Mouse (Mus musculus) forebrain, postnatal 0 days (tissue): ENCODE results near the gene Rreb1. TPM values are rescaled to one million over a fixed set of nuclear protein-coding genes. Genes with fewer than 3 reads are reported as not detected.

Experiments
- ATAC-seq: fragments of 200-750 bp; cut with Nextera tagmentation; 2 replicates; pipeline ENCODE4 v1.8.0; 2017; ENCODE audit warnings: mild to moderate bottlenecking, moderate library complexity
- DNase-seq: peaks from one replicate; pipeline ENCODE4 v3.0.0-alpha.2; 2015
- H3K27ac ChIP-seq: fragments of 300-500 bp; sonication (generic); 2 replicates; pipeline ENCODE4 v1.5.1; 2014; ENCODE audit warnings: low read depth, mild to moderate bottlenecking, antibody characterized with exemption, low read length, moderate library complexity, mixed read lengths
- H3K27me3 ChIP-seq: fragments of 300-500 bp; sonication (generic); 2 replicates; pipeline ENCODE4 v1.6.1; 2014; ENCODE audit warnings: mild to moderate bottlenecking, low read length, mixed read lengths; ENCODE audit not compliant: insufficient read depth
- H3K36me3 ChIP-seq: fragments of 300-500 bp; sonication (generic); 2 replicates; pipeline ENCODE4 v1.6.1; 2014; ENCODE audit warnings: mild to moderate bottlenecking, moderate library complexity; ENCODE audit not compliant: insufficient read depth
- H3K4me1 ChIP-seq: fragments of 300-500 bp; sonication (generic); 2 replicates; pipeline ENCODE4 v1.6.1; 2014; ENCODE audit warnings: antibody characterized with exemption; ENCODE audit not compliant: insufficient read depth
- H3K4me2 ChIP-seq: fragments of 300-500 bp; sonication (generic); 2 replicates; pipeline ENCODE4 v1.6.1; 2014; ENCODE audit warnings: low read depth, mild to moderate bottlenecking, moderate library complexity
- H3K4me3 ChIP-seq: fragments of 300-500 bp; sonication (generic); 2 replicates; pipeline ENCODE4 v1.5.1; 2014; ENCODE audit warnings: low read depth, low read length, mixed read lengths
- H3K9ac ChIP-seq: fragments of 300-500 bp; sonication (generic); 2 replicates; pipeline ENCODE4 v1.6.1; 2014; ENCODE audit warnings: mild to moderate bottlenecking
- H3K9me3 ChIP-seq: fragments of 300-500 bp; sonication (generic); 2 replicates; pipeline ENCODE4 v1.6.1; 2016; ENCODE audit warnings: low read length
- CTCF ChIP-seq: sonication (generic); IDR thresholded peaks from 2 replicates; pipeline ENCODE4 v1.5.1; 2016; ENCODE audit warnings: antibody characterized with exemption, control low read depth, low read depth
- WGBS: fragments of 180-500 bp; shearing (Covaris S2); extraction: QIAGEN DNeasy Blood & Tissue Kit; methylation state at CpG from one replicate; pipeline ENCODE4 v1.1.7; 2014; 5-methylcytosine and 5-hydroxymethylcytosine counted together
- polyA plus RNA-seq: library from polyadenylated mRNA; unstranded; fragments of >200 nt; fragmentation: Nextera tagmentation; extraction: Ambion mirVana; gene quantifications from 2 replicates; pipeline ENCODE4 v1.2.1, GENCODE M21; 2015
- total RNA-seq: library from RNA; depleted of rRNA; stranded (reverse); fragments of >200 nt; gene quantifications from 2 replicates; pipeline ENCODE4 v1.2.3, GENCODE M21; 2014

The Rreb1 gene
- total and polyA plus RNA-seq, 2 experiments from 2014 or later, result 1.6 to 4.9 TPM

GRCm38 (mm10) chr13:37857284-37858065, 79.3 kb downstream of the Rreb1 start:
- peaks cover 5% of the 10 kb centered on the region; the same call in 1 of the 2 replicates for H3K27me3 ChIP-seq
- no peak overlapping the region for H3K27ac ChIP-seq
- DNase-seq (peak; percentile 93), ATAC-seq (peak; percentile 98)
- no peaks in the 10 kb centered on the region for H3K9me3 ChIP-seq
- no peaks in the 10 kb centered on the region for H3K4me1 ChIP-seq
- TF ChIP-seq CTCF, result no peak
- 2% methylated on average over 59 of the region's 59 CpGs for WGBS
- H3K4me2 ChIP-seq, result peak overlapping the region; percentile 92
- H3K9ac ChIP-seq, result peak overlapping the region; percentile 54
- peak overlapping the region; percentile 56 for H3K4me3 ChIP-seq
- H3K36me3 ChIP-seq, result no peaks in the 10 kb centered on the region

- Histone ChIP-seq H3K4me3 (peak overlapping the region; percentile 56), H3K36me3 (no peaks in the 10 kb centered on the region), H3K9me3 (no peaks in the 10 kb centered on the region), H3K4me2 (peak overlapping the region; percentile 92), H3K27me3 (peaks cover 5% of the 10 kb centered on the region; the same call in 1 of the 2 replicates), H3K4me1 (no peaks in the 10 kb centered on the region), H3K27ac (0 out of 2 replicates have a peak overlapping the region, but pooled peaks have one; percentile 4), H3K9ac (peak overlapping the region; percentile 54)
- WGBS, result 9% methylated on average over 19 of the region's 19 CpGs
- no peak for TF ChIP-seq CTCF
- peak; percentile 32 for ATAC-seq
- no peak for DNase-seq
Measured at GRCm38 (mm10) chr13:37858066-37858501, 79.9 kb downstream of the Rreb1 start.

GRCm38 (mm10) chr13:37858508-37858907, 80.3 kb downstream of the Rreb1 start:
- no peak for TF ChIP-seq CTCF
- ATAC-seq (no peak), DNase-seq (no peak)
- 56% methylated on average over 9 of the region's 9 CpGs for WGBS
- H3K36me3 ChIP-seq, result no peaks in the 10 kb centered on the region
- H3K4me1 ChIP-seq, result no peaks in the 10 kb centered on the region
- H3K4me3 ChIP-seq, result peak overlapping the region; percentile 56; the same call in 1 of the 2 replicates
- no peak overlapping the region for H3K27ac ChIP-seq
- no peaks in the 10 kb centered on the region for H3K9me3 ChIP-seq
- peak overlapping the region; percentile 54 for H3K9ac ChIP-seq
- H3K4me2 ChIP-seq, result peak overlapping the region; percentile 92
- peaks cover 5% of the 10 kb centered on the region; the same call in 1 of the 2 replicates for H3K27me3 ChIP-seq

- H3K27me3 ChIP-seq, result no peaks in the 10 kb centered on the region
- no peaks in the 10 kb centered on the region for H3K36me3 ChIP-seq
- 56% methylated on average over 8 of the region's 8 CpGs for WGBS
- H3K9ac ChIP-seq, result no peak overlapping the region
- H3K4me2 ChIP-seq, result no peak overlapping the region
- TF ChIP-seq CTCF, result no peak
- no peak overlapping the region for H3K4me3 ChIP-seq
- DNase-seq (no peak), ATAC-seq (no peak)
- H3K9me3 ChIP-seq, result no peaks in the 10 kb centered on the region
- H3K4me1 ChIP-seq, result no peaks in the 10 kb centered on the region
- H3K27ac ChIP-seq, result no peak overlapping the region
Measured at GRCm38 (mm10) chr13:37859782-37860181, 81.6 kb downstream of the Rreb1 start.

- no peak overlapping the region for H3K9ac ChIP-seq
- no peaks in the 10 kb centered on the region for H3K36me3 ChIP-seq
- no peaks in the 10 kb centered on the region for H3K9me3 ChIP-seq
- no peak for TF ChIP-seq CTCF
- H3K27ac ChIP-seq, result no peak overlapping the region
- H3K4me2 ChIP-seq, result no peak overlapping the region
- H3K27me3 ChIP-seq, result no peaks in the 10 kb centered on the region
- ATAC-seq (no peak), DNase-seq (no peak)
- no peak overlapping the region for H3K4me3 ChIP-seq
- H3K4me1 ChIP-seq, result no peaks in the 10 kb centered on the region
- 85% methylated on average over 3 of the region's 3 CpGs for WGBS
Measured at GRCm38 (mm10) chr13:37860204-37860603, 82.0 kb downstream of the Rreb1 start.

GRCm38 (mm10) chr13:37860789-37861188, 82.6 kb downstream of the Rreb1 start:
- no peaks in the 10 kb centered on the region for H3K9me3 ChIP-seq
- H3K4me2 ChIP-seq, result no peak overlapping the region
- no peak overlapping the region for H3K27ac ChIP-seq
- no peak for ATAC-seq
- no peaks in the 10 kb centered on the region for H3K4me1 ChIP-seq
- no peaks in the 10 kb centered on the region for H3K27me3 ChIP-seq
- no peak for DNase-seq
- no peak overlapping the region for H3K9ac ChIP-seq
- H3K4me3 ChIP-seq, result no peak overlapping the region
- H3K36me3 ChIP-seq, result no peaks in the 10 kb centered on the region
- 88% methylated on average over 3 of the region's 3 CpGs for WGBS
- TF ChIP-seq CTCF, result no peak

- DNase-seq (no peak), ATAC-seq (peak; percentile 44)
- no peak overlapping the region for H3K4me3 ChIP-seq
- H3K9ac ChIP-seq, result no peak overlapping the region
- H3K4me1 ChIP-seq, result 0 out of 2 replicates have a peak, but pooled peaks cover 3% of the 10 kb centered on the region
- no peak overlapping the region for H3K27ac ChIP-seq
- H3K4me2 ChIP-seq, result no peak overlapping the region
- H3K9me3 ChIP-seq, result no peaks in the 10 kb centered on the region
- no peak for TF ChIP-seq CTCF
- H3K27me3 ChIP-seq, result no peaks in the 10 kb centered on the region
- 17% methylated on average over 6 of the region's 6 CpGs for WGBS
- H3K36me3 ChIP-seq, result no peaks in the 10 kb centered on the region
Measured at GRCm38 (mm10) chr13:37862492-37862891, 84.3 kb downstream of the Rreb1 start.
